In genomic region chr6:83440197-83440509, GRCm38 (mm10) we compare ENCODE assay signal across 8 mouse cellular contexts. TPM values are rescaled to one million over a fixed set of nuclear protein-coding genes. Genes with fewer than 3 reads are reported as not detected.
DNase-seq lines count a peak whose midpoint lies in the region; ATAC-seq and TF ChIP-seq lines count a peak whose summit lies in the region.

No protein-coding gene starts in this region.

- H3K4me3 ChIP-seq in liver, embryonic 11.5 days (ENCODE audit: low read depth, low read length) = peak overlapping the region; percentile 71
- peak overlapping the region; percentile 73 for H3K4me3 ChIP-seq in forebrain, embryonic 10.5 days
- H3K4me3 ChIP-seq in intestine, postnatal 0 days (ENCODE audit: low read depth, low read length) = peak overlapping the region; percentile 84
- peak overlapping the region; percentile 87 for H3K4me3 ChIP-seq in neural tube, embryonic 13.5 days

- H3K4me2 ChIP-seq in liver, embryonic 11.5 days = peak overlapping the region; percentile 87
- H3K4me2 ChIP-seq in intestine, postnatal 0 days (replicated peaks; ENCODE audit: low read depth) = peak overlapping the region; percentile 75
- peak overlapping the region; percentile 83 for H3K4me2 ChIP-seq in neural tube, embryonic 13.5 days

- peaks cover 5% of the 10 kb centered on the region; the same call in 1 of the 2 replicates for H3K36me3 ChIP-seq in liver, embryonic 11.5 days (ENCODE audit: control insufficient read depth, insufficient read depth, low read length)
- H3K36me3 ChIP-seq in forebrain, embryonic 10.5 days (replicated peaks) = peaks cover 64% of the 10 kb centered on the region
- peaks cover 14% of the 10 kb centered on the region for H3K36me3 ChIP-seq in intestine, postnatal 0 days (ENCODE audit: control insufficient read depth, insufficient read depth)
- 0 out of 2 replicates have a peak, but pooled peaks cover 4% of the 10 kb centered on the region for H3K36me3 ChIP-seq in neural tube, embryonic 13.5 days

- H3K27me3 ChIP-seq in liver, embryonic 11.5 days (replicated peaks; ENCODE audit: control insufficient read depth, insufficient read depth, low read length) = no peaks in the 10 kb centered on the region
- H3K27me3 ChIP-seq in forebrain, embryonic 10.5 days (ENCODE audit: poor library complexity, severe bottlenecking) = no peaks in the 10 kb centered on the region
- no peaks in the 10 kb centered on the region for H3K27me3 ChIP-seq in intestine, postnatal 0 days (replicated peaks; ENCODE audit: control insufficient read depth, insufficient read depth, low read length)
- H3K27me3 ChIP-seq in neural tube, embryonic 13.5 days = no peaks in the 10 kb centered on the region

- no peak for DNase-seq in liver, embryonic 11.5 days (ENCODE audit: low spot score)
- DNase-seq in liver = no peak
- DNase-seq in forebrain, embryonic 10.5 days (ENCODE audit: extremely low spot score, low spot score) = no peak
- DNase-seq in right cerebral cortex, postnatal 36 days (ENCODE audit: low spot score in 2 of 2) = no peak
- no peak for DNase-seq in adrenal gland, adult 18-20 months (ENCODE audit: low spot score in 2 of 2)
- no peak for DNase-seq in spleen, postnatal 10 days (ENCODE audit: low spot score in 2 of 2)

- no peak for TF ChIP-seq CTCF in intestine, postnatal 0 days (IDR thresholded peaks at IDR 0.05; ENCODE audit: low read depth)

- H3K9ac ChIP-seq in liver, embryonic 11.5 days (ENCODE audit: low read depth, low read length) = peak overlapping the region; percentile 83
- H3K9ac ChIP-seq in intestine, postnatal 0 days (ENCODE audit: low read depth, low read length) = peak overlapping the region; percentile 68; the same call in 1 of the 2 replicates
- peak overlapping the region; percentile 95 for H3K9ac ChIP-seq in neural tube, embryonic 13.5 days

- H3K9me3 ChIP-seq in liver, embryonic 11.5 days (ENCODE audit: control insufficient read depth, low read length) = no peaks in the 10 kb centered on the region
- no peaks in the 10 kb centered on the region for H3K9me3 ChIP-seq in forebrain, embryonic 10.5 days
- H3K9me3 ChIP-seq in intestine, postnatal 0 days (ENCODE audit: control insufficient read depth) = no peaks in the 10 kb centered on the region
- no peaks in the 10 kb centered on the region for H3K9me3 ChIP-seq in neural tube, embryonic 13.5 days

- H3K27ac ChIP-seq in liver, embryonic 11.5 days (ENCODE audit: low read depth, low read length) = no peak overlapping the region
- peak overlapping the region; percentile 95 for H3K27ac ChIP-seq in forebrain, embryonic 10.5 days
- no peak overlapping the region; the same call in 1 of the 2 replicates for H3K27ac ChIP-seq in intestine, postnatal 0 days (ENCODE audit: low read depth, low read length)
- peak overlapping the region; percentile 99 for H3K27ac ChIP-seq in neural tube, embryonic 13.5 days (replicated peaks)

- H3K4me1 ChIP-seq in liver, embryonic 11.5 days (replicated peaks; ENCODE audit: control insufficient read depth, insufficient read depth, low read length) = peaks cover 61% of the 10 kb centered on the region
- H3K4me1 ChIP-seq in forebrain, embryonic 10.5 days = peaks cover 100% of the 10 kb centered on the region
- peaks cover 34% of the 10 kb centered on the region for H3K4me1 ChIP-seq in intestine, postnatal 0 days (replicated peaks; ENCODE audit: control insufficient read depth, insufficient read depth, low read length)
- peaks cover 90% of the 10 kb centered on the region for H3K4me1 ChIP-seq in neural tube, embryonic 13.5 days (replicated peaks)

- WGBS in liver, embryonic 11.5 days = 46% methylated on average over 3 of the region's 3 CpGs
- 19% methylated on average over 3 of the region's 3 CpGs for WGBS in forebrain, embryonic 10.5 days
- WGBS in intestine, postnatal 0 days = 33% methylated on average over 3 of the region's 3 CpGs
- 22% methylated on average over 3 of the region's 3 CpGs for WGBS in neural tube, embryonic 13.5 days

- ATAC-seq in liver, embryonic 11.5 days (replicated peaks; ENCODE audit: low FRiP score) = no peak
- no peak for ATAC-seq in intestine, postnatal 0 days
- ATAC-seq in neural tube, embryonic 13.5 days (ENCODE audit: low read depth) = no peak

RNA-seq across cellular contexts. Expression of gene Tet3, which starts 18.7 kb away (rescaled TPM):
- polyA plus RNA-seq in liver, embryonic 11.5 days (2014; fragmentation: Nextera tagmentation; extraction: Ambion mirVana) = 22.0 and 22.8 TPM in 2 replicates
- polyA plus RNA-seq in forebrain, embryonic 10.5 days (2016; fragmentation: Nextera tagmentation; extraction: Ambion mirVana) = 37.3 and 38.3 TPM in 2 replicates
- 28.1 and 34.3 TPM in 2 replicates for polyA plus RNA-seq in intestine, postnatal 0 days (2015; fragmentation: Nextera tagmentation; extraction: Ambion mirVana)
- polyA plus RNA-seq in neural tube, embryonic 13.5 days (2015; fragmentation: Nextera tagmentation; extraction: Ambion mirVana) = 79.0 and 79.2 TPM in 2 replicates
- total RNA-seq in adrenal gland, adult 18-20 months (2021) = 10 to 100 TPM; 24.2 to 25.7 TPM

Comparison
In these comparisons a context has a peak if more than half of its experiments do, and no peak if none do; other contexts are left out.
1. H3K27ac ChIP-seq: peak in forebrain, embryonic 10.5 days (single experiment) and neural tube, embryonic 13.5 days (single experiment); none in liver, embryonic 11.5 days (single experiment) and intestine, postnatal 0 days (single experiment).
2. Peak in every context shown above with its lines, with median percentiles within 50 percentile points of each other: H3K4me2 ChIP-seq, H3K4me3 ChIP-seq and H3K9ac ChIP-seq.